Mouse (Mus musculus) regulatory T cell (primary cell): ENCODE data around the gene Aif1.

ENCODE experiments used
- in situ Hi-C: fragments of 300-600 bp; cut with MboI, MseI; formaldehyde crosslinking; loops from one replicate; pipeline ENCODE4 v1.15.1; 2025; ENCODE audit warnings: high pct_unique_total_duplicates

Aif1 gene

DNA sequence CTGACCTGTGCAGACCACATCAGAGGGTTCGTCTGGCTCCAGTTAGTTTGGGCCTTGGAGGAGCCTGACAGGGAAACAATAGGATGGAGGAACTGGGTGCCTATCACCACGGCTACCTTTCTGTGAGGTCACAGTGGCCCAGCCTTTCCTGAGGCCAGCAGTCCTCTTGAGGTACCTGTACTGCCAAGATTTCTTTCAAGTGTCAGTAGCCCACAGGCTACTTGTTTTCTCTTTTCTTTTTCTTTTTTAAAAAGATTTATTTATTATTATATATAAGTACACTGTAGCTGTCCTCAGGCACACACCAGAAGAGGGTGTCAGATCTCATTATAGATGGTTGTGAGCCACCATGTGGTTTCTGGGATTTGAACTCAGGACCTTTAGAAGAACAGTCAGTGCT, at the start of gene Aif1:
Aif1 (minus strand) TSS at position 101 of the 400 bp plus-strand sequence.
- in situ Hi-C loops, result no loop called here

DNA sequence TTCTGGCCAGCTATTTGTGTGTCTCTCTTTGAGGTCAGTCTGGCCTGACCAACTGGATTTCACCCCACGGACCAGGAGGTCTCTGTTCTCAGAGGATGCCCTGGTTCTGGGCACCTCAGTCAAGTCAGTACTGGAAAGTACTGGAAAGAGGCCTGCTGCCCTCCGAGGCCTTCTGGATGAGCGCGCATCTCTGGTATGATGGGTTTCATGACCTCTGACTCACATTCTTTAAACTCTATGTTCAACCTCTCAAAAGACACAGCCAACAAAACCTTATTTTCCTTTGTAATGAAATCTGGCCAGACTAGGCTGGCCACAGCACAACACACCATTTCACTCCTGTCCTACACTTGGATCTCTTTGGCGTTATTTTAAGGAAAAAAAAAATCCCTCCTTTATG, 49.6 kb upstream of the Aif1 start:
- in situ Hi-C loops, result no loop called here

DNA sequence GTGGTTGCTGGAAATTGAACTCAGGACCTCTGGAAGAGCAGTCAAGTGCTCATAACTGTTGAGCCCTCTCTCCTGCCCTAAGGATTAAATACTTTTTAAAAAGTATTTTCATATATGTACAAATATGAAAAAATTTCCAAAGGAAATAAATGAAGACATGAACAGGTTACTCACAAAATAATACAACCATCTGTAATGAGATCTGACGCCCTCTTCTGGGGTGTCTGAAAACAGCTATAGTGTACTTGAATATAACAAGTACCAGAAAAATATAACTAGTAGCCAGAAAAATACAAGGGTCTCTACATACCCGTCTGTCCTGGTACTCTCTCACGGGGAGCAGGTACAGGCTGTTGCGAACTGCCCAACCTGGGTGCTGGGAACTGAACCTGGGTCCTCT, 48.8 kb upstream of the Aif1 start:
- in situ Hi-C loops, result no loop called here

DNA sequence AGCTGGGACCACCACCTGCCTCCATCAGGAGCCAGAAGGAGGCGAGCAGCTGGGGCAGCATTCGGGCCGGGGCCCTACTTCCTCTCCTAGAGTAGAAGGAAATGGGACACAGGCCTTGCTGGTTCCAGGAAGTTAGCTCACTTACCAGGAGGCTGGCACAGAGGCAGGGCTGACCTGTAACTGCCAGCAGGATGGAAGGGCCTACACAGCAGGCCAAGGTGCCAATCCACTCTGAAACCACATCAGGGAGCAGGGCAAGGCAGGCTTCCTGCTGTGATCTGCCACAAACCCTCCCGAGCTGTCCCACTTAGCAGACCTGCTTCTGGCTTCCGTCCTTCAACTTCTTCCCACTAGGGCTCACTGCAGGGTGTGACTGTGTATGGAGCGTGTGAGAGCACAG, 46.4 kb upstream of the Aif1 start:
- in situ Hi-C loops, result no loop called here

DNA sequence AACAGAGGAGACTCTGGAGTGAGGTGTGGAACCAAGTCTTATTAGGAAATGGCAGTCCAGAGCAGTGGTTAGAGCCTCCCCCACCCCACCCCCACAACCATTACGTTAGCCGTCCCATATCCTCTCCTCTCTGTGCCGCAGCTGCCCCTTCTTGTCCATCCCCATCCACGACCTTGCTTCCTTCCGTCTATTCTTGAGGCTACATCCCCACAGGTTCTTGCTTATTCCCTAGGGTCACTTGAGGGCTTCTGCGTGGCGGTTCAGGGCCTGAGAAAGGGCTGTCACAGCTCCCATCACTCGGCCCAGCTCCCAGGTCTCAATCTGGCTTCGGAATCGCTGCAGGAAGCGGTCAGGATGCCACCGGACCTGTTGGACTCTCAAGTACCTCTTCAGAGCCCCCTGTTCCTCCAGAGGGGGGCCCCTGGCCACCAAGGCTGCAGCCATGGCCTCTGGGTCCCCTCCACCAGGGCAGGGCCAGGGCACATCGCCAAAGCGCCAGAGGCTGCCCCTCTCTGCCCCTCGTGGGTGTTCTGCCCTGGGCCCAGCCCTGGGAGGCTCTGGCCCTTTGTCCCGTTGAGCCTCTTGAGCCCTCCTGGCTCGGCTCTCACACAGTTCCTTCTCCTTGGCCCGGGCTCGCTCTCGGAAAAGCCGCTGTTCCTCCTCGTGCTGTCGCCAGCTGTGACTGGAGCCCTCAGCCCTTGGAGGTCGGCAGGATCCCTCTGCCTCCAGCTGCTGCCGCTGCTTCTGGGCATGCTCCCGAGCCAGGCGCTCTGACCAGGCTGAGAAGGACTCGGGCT, 44.5 kb upstream of the Aif1 start, which contains the start of gene Gm16181:
Gm16181 (plus strand) TSS at position 679 of the 797 bp plus-strand sequence.
- in situ Hi-C loops, result no loop called here

DNA sequence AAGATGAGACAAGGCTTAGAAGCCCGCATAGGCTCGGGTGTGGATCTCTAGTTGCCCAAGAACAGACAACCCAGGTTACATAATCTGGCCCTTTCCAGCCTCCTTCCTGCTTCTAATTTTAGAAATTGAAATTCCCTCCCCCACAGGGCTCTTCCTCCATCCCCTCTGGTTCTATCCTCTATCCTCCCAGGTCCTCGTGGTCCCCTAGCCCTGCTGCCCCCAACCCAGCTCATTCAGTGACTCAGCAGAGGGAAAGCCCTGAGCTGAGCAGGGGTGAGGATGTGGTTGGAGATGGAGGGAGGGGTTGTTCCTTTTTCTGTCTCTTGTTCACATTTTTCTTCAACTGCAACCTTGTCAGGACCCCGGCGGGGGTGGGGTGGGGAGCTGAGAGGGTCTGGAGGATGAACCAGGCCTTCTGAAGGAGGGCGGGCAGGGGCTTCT, 43.8 kb upstream of the Aif1 start:
- in situ Hi-C loops, result no loop called here

DNA sequence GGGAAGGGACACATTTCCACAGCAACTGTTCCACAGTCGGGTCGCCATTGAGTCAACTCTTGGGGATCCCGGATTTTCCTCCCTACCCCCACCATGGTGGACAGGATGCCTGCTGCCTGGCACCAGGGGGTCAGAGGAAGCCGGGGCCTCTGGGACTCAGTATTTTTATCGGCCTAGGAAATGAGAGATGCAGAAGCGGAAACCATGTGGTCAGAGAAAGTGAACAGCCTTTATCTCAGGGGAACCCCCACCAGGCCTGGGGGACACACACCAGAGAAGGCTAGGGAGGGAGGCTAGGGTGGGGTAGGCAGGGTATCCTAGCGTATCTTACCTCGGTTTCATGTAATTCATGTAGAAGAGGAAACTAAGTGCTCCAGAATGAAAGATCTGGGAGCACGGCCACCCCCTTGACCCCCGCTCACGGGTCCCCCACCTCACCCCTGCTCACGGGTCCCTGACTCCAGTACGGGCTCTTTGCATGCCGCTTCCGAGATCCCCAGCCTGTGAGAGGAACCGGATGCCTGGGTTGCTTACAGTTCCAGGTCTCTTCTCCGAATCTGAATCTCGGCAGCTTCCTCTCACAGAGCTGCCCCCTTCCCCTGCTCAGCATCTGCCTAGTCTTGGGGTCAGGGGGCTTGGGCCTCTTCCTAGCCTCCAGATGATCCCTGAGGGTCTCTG, 42.8 kb upstream of the Aif1 start:
- in situ Hi-C loops, result no loop called here

DNA sequence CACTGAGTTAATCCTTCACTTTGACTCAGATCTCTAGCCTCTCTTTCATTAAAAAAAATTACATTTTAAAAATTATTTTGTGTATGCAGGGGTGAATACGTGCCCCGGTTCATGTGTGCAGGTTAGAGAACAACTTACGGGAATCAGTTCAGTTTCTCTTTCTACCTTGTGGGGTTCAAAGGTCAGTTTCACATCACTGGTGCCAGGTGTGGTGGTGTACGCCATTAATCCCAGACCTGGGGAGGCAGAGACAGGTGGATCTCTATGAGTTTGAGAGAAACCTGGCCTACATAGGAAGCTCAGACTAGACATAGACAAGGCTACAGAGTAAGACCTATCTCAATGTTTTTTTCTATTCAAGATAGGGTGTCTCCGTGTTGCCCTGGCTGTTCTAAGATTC, 37.2 kb upstream of the Aif1 start:
- in situ Hi-C loops, result no loop called here

DNA sequence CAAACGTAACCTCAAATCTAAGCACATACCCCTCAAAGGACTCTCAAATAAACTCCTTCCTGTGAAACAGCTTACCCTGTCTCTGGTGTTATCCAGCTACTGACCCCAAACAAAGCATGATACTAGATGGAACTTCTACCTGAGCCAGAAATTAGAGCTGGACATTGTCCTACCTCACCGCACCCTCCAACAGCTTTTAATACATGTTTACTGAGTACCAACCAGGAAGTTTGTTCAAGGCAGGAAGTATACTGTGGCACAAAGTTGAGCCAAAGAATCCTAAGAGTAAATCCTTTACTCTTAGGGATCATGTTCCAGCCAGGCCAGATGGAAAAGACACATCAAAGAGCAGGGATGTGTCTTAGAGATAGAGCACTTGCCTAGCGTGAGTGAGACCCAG, 34.7 kb upstream of the Aif1 start:
- in situ Hi-C loops, result no loop called here

DNA sequence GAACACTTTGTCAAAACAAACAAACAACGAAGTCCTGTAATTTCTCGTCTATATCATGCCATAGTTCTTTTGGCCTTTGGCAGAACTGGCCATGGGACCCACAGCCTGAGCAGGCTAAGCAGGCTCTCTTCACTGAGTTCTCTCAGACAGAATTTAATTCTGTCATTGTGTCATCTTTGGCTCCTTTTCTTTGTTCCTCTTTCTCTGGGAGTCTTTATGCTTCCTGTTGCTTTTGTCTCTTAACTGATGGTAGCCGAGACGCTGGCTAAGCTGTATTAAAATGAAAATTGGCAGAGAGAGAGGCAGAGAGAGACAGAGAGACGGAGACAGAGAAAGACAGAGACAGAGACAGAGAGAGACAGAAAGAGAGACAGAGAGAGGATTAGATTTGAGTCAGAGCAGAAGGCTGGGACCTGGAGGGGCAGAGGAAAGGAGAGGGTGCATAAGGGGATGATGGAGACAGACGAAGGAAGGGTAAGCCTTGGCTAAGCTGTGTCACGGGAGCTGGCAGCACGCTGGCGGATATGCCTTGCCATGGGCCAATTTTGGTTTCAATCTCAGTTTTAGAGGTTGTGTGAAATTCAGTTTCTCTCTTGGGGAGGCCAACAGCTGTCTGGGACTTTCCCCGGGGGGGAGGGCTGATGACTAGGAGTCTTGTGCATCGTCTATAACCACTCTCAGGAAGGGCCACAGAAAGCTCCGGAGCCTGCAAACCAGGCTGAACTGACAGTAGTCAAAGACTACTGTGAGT, 34.1 kb upstream of the Aif1 start:
- in situ Hi-C loops, result no loop called here

DNA sequence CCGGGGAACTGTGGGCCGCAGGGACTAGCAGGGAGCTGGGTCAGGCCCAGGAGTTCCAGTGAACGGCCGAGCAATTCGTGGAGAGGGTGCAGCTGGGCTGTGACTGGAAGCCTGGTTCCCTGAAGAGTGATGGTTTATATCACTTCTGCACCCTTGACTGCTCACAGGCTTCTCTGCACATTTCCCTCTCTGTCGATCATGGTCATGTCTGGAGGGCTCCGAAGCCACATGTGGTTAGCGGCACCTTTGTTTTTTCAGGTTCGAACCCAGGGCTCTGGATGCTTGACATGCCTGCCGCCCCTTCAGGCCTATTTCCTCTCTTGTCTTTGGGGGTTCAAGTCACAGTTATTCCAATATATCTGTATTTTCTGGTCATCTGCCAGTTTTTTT, 29.5 kb upstream of the Aif1 start:
- in situ Hi-C loops, result no loop called here

DNA sequence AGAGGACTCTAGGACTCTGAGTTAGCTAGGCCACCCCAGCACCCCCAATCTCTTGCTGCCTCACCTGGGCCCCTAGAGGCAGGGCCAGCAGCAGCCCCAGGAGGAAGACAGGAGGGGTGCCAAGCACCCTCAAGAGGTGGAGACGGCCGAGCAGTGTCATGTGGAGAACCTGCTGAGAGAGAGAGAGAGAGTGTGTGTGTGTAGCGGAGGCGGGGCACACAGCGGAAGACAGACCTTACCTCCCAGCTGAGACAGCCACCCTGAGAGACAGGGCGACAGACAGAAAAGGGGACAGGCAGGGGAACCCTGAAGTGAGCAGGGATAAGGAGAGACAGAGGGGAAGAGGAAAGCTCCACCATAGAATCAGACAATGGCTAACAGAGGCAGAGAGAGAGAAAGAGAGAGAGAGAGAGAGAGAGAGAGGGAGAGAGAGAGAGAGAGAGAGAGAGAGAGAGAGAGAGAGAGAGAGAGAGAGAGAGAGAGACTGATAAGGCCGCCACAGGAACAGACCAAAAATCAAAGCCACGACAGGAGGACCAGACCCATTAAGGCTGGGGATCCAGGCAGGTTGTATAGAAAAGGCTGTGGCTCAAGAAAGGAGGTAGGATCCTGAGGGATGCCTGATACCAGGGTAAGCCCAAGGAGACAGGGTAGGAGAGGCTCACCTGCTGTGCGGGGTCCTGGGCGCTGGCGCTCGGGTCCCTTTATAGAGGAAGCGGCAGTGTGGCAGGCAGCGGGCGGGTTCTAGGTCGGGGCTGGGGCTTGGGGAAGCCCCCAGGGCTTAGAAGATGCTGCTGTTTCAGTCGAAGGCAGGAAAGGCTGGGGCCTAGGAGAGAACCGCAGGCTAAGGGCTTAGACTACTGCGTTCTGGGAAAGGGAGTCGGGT, 28.9 kb upstream of the Aif1 start, which contains the start of gene Lta:
Lta (minus strand) TSS at position 858 of the 886 bp plus-strand sequence.
- in situ Hi-C loops, result no loop called here

DNA sequence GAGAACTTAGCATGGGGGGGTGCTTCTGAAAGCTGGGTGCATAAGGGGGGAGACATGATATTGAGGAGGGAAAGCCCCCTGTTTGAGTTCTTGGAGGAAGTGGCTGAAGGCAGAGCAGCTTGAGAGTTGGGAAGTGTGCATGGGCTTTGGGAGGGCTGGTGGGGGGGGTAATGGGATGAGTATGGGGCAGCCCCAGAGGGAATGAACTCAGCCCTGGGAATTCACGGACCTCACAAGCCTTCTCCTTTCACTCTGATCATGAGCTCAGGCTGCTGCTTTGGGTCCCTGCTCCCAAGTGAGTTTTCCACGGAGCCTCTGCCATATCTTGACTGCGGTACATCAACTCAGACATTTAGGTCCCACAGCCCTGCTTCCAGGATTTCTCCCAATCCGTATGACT, 26.6 kb upstream of the Aif1 start:
- in situ Hi-C loops, result no loop called here

DNA sequence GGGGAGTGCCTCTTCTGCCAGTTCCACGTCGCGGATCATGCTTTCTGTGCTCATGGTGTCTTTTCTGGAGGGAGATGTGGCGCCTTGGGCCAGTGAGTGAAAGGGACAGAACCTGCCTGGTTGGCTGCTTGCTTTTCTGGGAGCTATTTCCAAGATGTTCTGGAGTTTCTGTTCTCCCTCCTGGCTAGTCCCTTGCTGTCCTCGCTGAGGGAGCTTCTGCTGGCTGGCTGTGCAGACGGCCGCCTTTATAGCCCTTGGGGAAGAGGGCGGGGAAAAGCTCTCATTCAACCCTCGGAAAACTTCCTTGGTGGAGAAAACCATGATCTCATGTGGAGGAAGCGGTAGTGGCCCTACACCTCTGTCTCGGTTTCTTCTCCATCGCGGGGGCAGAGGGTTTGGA, 25.9 kb upstream of the Aif1 start, which contains the start of gene Tnf:
Tnf (minus strand) TSS at position 221 of the 400 bp plus-strand sequence.
- in situ Hi-C loops, result no loop called here

DNA sequence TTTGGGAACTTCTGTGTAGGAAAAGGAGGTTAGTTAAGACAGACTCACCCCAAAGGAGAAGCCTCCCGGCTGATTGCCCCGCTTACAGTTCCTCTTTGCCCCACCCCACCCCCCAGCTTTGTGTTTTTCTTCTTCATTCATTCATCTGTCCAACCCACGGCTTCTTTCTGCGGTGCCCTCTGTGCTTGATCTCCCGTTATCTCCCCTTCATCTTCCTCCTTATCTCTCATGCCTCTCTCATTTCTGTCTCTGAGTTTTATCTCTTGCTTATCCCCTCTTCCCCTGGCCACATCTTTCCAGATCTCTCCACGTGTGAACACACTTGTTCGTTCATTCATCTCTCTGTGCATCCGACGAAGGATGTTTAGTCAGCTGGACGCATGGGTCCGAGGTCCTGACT, 25.3 kb upstream of the Aif1 start:
- in situ Hi-C loops, result no loop called here

DNA sequence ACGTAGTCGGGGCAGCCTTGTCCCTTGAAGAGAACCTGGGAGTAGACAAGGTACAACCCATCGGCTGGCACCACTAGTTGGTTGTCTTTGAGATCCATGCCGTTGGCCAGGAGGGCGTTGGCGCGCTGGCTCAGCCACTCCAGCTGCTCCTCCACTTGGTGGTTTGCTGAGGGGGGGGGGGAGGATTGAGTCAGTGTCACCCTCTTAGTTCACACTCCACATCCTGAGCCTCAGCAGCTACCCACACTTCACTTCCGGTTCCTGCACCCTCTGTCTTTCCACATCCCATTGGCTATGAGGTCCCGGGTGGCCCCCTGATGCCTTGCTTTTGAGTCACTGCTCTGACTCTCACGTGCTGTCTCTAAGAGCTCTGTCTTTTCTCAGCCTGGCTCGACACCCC, 24.5 kb upstream of the Aif1 start:
- in situ Hi-C loops, result no loop called here

DNA sequence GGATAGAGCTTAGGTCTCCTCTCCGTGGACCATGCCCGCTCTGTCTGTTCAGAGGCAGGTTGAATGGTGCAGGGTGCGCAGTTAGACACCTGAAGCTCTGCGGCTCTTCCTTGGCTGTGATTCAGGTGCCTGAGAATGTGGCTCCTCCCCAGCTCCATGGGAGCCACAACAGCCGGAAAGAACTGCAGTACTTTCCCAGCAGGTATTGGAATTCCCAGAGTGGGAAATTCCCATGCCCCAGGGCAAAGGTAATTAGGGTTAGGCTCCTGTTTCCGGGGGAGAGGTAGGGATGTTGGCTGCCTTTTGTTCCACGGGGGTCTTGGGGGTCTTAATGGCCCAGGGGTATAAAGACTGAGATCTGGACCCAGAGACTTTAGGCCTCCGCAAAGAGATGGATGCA, 23.1 kb upstream of the Aif1 start:
- in situ Hi-C loops, result loop anchor here (10.0 kb wide), 1 partner anchor 1004 kb away; the partner anchor contains the start of gene Psmb8

DNA sequence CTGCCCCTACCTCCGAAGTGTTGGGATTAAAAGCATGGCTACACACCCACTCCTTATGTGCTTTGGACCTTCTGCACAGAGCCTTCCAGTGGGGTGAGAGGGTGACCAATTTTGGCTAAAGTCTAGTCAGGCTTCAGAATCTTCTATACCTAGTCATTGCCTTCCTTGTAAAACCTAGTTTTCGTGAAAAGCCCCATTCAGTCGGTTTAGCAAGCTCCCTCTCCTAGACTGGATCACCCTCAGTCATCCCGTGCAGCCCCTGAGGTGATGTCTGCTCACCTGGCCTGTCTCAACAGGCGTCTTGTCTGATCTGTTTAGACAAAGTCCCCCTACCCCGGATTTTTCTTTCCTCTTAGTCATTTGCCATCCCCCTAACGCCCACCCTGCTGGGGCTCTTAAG, 22.2 kb upstream of the Aif1 start:
- in situ Hi-C loops, result loop anchor here (10.0 kb wide), 1 partner anchor 1003 kb away; the partner anchor contains the start of gene Psmb8

DNA sequence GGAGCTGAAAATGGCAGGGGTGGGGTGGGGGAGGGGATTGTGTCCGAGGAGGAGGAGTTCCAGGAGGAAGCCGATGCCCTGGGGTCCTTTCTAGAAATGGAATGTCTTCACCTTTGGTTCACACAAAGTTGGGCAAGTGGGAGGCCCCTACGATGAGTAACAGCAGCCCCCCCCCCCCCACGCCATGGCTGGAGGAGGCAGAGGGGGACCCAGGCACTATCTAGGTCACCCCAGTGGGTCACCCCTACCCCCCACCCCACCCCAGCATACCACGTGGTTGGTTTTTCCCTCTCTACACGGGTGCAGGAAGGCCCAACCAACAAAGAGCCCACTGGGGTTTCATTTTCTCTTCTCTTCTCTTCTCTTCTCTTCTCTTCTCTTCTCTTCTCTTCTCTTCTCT, 21.3 kb upstream of the Aif1 start:
- in situ Hi-C loops, result loop anchor here (10.0 kb wide), 1 partner anchor 1002 kb away; the partner anchor contains the start of gene Psmb8

DNA sequence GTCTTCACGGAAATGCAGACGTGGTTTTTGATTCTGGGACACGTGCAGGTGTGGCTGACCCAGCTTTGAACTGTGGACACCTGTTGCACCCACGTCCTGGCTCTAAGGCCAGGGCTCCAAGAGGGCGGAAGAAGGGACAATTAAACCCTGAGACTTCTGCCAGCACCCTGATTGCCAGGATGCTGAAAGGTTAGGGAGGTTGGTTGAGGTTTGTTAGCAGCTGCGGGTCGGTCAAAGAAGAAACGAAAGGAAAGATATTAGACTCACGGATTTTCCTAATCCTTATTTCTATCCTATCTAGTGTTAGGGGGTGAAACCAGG, 20.4 kb upstream of the Aif1 start:
- in situ Hi-C loops, result loop anchor here (10.0 kb wide), 1 partner anchor 1001 kb away; the partner anchor contains the start of gene Psmb8
